Mouse (Mus musculus) right cerebral cortex, postnatal 4 days (tissue): ENCODE measurements around the gene Depdc1b.

Source experiments
- DNase-seq: peaks from one replicate; pipeline ENCODE4 v3.0.0-alpha.2; 2022

Depdc1b gene

DNA sequence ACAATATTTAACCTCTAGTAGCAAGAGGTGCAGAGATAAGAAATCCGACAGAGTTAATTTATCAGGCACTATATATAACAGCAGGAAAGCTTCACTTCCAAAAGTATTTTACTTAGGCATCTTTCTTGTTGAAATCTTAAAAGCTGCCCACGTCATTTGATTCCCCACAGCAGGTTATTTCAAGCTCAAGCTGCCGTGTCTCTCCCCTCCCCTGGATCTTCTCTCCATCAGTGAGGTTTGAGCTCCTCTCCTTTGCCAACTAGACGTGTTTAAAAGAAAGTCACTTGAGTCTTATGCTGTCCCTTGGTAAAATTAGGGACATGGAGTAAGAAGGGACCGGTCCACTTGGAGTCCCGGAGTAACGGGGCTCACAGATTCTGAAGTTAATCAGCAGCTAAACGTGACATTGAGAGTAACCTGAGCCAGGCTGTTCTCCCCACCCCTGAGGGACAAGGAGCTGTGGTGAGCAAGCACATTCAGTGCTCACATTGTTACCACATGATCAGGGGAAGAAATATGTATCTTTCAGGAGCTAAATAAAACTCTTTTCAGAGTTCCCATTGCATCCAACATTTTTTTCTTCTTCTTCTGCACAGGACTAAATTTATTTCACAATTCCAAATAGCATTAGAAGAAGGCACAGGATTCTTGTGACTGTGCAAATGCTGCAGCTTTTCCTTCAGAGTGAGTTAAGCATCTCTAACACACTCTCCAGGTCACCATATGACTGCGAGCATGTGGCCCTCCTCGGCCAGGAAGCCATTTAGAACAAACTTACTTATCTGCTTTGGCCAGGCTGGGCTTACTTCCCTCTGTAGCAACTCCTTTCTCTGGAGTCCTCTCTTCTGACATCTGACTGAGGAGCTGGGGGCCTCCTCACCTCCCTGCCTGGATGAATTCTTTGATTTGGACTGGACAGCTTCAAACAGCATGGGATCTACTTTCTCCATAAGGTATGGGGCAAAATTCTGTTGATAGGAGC, 133.3 kb downstream of the Depdc1b start, which contains the start of gene Pde4d:
Gene Pde4d, plus strand, starts transcription at position 833 of the 982 bp plus-strand sequence.
- no peak for DNase-seq

GRCm38 (mm10) chr13:108451122-108451521, 135.0 kb downstream of the Depdc1b start:
- no peak for DNase-seq

DNA sequence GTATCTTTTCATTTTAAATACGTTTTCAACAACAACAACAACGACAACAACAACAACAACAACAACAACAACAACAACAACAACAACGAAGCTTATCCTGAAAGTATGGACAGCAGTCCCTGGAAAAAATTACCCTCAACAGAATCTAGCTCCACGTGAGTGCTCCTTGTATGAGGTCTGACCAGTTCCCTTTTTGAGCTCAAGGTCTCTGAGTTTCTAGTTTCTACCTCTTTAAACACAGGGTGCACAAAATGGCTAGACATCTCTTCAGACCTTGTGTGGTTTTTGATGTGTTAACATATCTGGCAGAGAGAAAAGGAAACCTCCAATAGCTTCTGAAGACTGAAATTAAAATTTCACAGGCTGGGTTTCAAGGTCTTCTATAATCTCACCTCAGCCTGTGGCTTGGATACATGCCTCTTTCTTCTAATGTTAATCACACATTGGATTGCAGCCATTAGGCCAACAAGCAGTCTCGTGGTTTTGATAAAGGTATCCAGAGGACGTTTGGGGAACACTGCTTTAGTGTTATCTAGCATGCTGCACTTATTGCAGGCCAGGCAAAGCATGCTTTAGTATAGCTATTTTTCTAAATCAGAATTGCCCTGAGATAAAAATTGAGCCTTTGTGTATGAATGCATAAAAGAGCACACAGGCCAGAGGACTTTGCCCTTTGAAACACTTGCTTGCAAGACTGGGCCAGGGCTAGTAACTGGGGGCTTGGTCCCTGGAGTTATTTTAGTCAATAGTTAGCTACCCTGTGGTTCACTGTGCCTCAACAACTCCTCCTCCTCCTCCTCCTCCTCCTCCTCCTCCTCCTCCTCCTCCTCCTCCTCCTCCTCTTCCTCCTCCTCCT, 137.2 kb downstream of the Depdc1b start:
- DNase-seq = no peak
